Mouse (Mus musculus): ENCODE results near the gene Mta2.

DNA sequence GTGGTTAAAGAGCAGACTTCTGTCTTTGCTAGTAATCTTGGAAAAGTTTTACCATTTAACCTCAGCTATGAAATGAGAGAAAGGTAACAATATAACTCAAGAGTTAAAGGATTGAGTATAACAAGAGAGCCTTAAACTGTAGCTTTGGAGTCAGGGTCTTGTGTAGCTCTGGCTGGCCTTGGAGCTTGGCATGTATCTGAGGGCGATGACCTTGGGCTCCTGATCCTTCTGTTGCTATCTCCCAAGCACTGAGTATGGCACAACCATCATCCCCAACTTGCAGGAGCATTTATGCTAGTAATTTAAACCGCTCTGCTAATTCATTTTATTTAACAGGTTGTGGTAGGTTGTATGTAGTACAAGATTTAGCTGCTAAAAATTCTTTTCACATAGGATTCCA lies 33.8 kb downstream of the Mta2 start:
- TF ChIP-seq ZNF384 (IDR thresholded peaks at IDR 0.05; ENCODE audit: low read depth, low read length) (no peak), MXI1 (IDR thresholded peaks at IDR 0.05; ENCODE audit: low read depth, low read length) (no peak)
